Mouse (Mus musculus): ENCODE results near the gene Gsc2.

DNA sequence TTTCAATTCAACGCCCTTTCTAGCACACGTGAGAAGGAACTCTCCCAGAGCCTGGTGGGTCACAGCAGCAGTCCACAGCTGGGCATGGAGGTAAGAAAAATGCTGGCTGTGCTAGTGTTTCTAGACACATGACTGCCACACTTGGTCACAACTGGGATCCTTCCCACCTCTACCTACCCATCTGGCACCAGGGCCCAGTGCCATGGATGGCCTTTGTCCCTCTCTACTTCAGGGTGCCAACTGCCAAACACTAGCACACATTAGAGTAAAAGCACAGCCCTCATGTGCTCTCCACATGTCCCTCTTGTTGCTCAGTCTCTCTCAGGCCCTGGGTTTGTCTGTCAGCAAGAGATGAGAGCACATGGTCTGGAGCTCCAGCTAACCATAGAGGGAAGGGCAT is 14.8 kb upstream of the Gsc2 start:
- TF ChIP-seq GATA1 (IDR thresholded peaks at IDR 0.05; ENCODE audit: borderline replicate concordance, low read length) (no peak), FLI1 (IDR thresholded peaks at IDR 0.05; ENCODE audit: low read length) (no peak)
